Mouse (Mus musculus) cerebellum, adult 2 months (tissue): Measurements from ENCODE around the gene Hist1h2bk.

Source experiments
- CTCF ChIP-seq: fragments of 200-500 bp; IDR thresholded peaks from 2 replicates; pipeline ENCODE4 v1.5.1; 2011; ENCODE audit warnings: low read depth, mild to moderate bottlenecking, control low read depth, low read length, moderate library complexity, borderline replicate concordance; ENCODE audit not compliant: insufficient read depth
- POLR2A ChIP-seq: fragments of 200-500 bp; IDR thresholded peaks from 2 replicates; pipeline ENCODE4 v1.6.1; 2011; ENCODE audit warnings: low read length, control low read depth, borderline replicate concordance; ENCODE audit not compliant: insufficient read depth

DNA sequence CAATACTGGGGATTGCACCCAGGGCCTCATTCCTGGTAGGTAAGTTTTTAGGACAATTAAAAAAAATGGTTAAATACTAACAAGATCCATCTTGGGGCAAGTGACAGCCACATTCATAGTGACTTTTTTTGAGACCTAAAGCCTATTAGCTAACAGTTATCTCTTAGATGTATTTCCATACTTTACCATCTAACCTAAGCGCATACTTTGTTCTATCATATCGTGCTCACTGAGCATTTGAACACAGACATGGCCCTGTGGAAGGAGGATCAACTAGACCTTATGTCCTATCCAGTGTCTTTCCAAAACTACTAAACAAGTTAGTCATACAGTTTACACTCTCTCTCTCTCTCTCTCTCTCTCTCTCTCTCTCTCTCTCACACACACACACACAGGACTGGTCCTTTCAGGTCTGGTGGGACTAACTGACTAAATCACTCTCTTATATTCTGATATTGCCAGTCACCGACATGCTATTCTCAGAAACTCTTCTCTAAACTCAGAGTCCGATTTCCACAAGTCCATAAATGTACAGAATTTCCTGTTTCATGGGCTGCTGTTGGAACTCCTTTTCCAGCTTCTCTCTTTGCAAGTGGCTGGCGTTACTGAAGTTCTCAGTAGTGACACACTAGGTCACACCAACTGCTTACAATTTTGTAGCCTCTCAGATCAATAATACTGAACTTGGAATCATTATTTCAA is 1.8 kb upstream of the Hist1h2bk start:
- TF ChIP-seq CTCF (no peak), POLR2A (no peak)
